Mouse (Mus musculus) Patski (cell line): ENCODE results near the gene Cdc20. TPM values are rescaled to one million over a fixed set of nuclear protein-coding genes. Genes with fewer than 3 reads are reported as not detected.

Source experiments
- ATAC-seq: fragments of 100-300 bp; one replicate; pipeline ENCODE4 v1.8.0; 2021
- CTCF ChIA-PET: fragments of 350-600 bp; sonication (Branson Sonifier 250); formaldehyde crosslinking; loops from one replicate; lab custom pipeline; 2022; ENCODE audit warnings: inconsistent platforms; lab: Charles Lee
- POLR2A ChIA-PET: fragments of 350-600 bp; sonication (Branson Sonifier 250); formaldehyde crosslinking; loops from one replicate; lab custom pipeline; 2022; ENCODE audit warnings: antibody characterized with exemption, inconsistent platforms; lab: Charles Lee
- DNase-seq: peaks from one replicate; pipeline ENCODE4 v3.0.0-alpha.2; 2011; ENCODE audit warnings: low read depth, low spot score
- H3K27me3 ChIP-seq: fragments of 371-371 bp; one replicate; pipeline ENCODE4 v1.5.1; 2021
- CTCF ChIP-seq: fragments of 100-300 bp; IDR thresholded peaks from one replicate; pipeline ENCODE4 v1.5.1; 2021
- in situ Hi-C: fragments of 300-500 bp; cut with MboI; formaldehyde crosslinking; loops from 3 replicates; pipeline ENCODE4 v1.11.1; 2018; ENCODE audit warnings: low pct_unique_long_range_greater_than_20kb, mixed read lengths
- polyA plus RNA-seq: library from polyadenylated mRNA; unstranded; gene quantifications from one replicate; pipeline ENCODE4 v1.2.3, GENCODE M21; 2021

Cdc20 gene
- polyA plus RNA-seq, 1 experiment from 2014 or later: 60.1 TPM

DNA sequence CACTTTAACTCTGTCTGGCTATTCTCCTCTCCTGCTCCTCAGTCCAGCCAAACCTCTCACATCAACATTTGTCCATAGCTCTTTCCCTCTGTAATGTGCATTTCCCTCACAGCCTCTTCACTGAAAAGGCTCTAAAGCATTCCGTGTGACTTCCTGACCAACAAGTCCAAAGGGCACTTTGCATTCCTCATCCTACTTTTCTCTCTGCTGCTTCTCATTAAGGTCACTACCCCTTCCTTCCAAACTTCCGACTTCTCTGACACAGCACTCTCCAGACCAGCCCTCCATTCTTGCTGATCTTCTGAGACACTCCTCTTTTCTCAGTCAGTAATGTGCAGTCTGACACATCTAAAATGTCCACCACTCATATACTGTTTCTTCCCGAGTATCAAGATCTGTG lies 40.7 kb downstream of the Cdc20 start:
- no peak for ATAC-seq
- POLR2A ChIA-PET: no interaction called here

DNA sequence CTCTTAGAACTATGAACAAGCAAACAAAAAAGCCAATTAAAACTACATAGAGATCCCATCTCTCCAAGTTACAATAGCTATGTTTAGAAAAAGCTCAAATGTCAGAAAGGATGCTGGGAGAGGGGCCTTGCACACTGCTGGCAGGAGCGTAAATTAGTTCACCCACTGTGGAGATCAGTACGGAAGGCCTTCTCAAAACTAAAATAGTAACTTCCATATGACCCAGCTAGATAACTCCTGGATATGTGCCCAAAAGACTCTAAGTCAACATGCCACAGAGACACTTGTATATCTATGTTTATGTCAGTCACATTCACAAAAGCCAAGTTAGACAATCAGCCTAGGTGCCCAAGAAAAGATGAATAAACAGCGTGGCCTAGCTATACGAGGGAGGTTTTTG lies 41.9 kb downstream of the Cdc20 start:
- CTCF ChIA-PET: no interaction called here
- in situ Hi-C loops: no loop called here
- H3K27me3 ChIP-seq: no peaks in the 10 kb centered on the region
- DNase-seq (no peak), ATAC-seq (no peak)
- no peak for TF ChIP-seq CTCF
- POLR2A ChIA-PET: no interaction called here

More for the DNA sequence above, 40.7 kb downstream of the Cdc20 start:
- in situ Hi-C loops: no loop called here
- no peak for DNase-seq
- CTCF ChIA-PET: no interaction called here
- no peaks in the 10 kb centered on the region for H3K27me3 ChIP-seq
- TF ChIP-seq CTCF: no peak

DNA sequence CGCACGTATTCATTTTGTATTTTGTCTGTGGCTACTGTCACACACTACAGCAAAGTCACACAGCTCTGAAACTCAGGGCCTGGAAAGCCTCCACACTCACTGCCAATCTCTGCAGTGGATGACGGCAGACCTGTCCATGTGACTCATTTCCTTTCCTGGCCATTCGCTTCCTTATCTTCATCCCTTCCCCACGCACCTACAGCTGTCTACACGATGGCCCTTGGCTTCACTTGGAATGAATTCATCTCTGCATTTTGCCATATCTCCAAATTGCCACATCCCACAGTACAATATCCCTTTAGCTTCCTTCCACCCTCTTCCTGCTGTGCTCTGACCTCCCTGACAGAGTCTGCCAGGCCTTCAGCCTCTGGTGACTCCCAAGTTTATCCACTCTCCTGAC lies 42.6 kb downstream of the Cdc20 start:
- CTCF ChIA-PET: no interaction called here
- POLR2A ChIA-PET: interaction anchor here (1.3 kb wide), 1 partner anchor 12 kb away, joined by 3 read pairs; no protein-coding TSS in a partner anchor
- H3K27me3 ChIP-seq: no peaks in the 10 kb centered on the region
- no peak for ATAC-seq
- no peak for DNase-seq
- TF ChIP-seq CTCF: no peak
- in situ Hi-C loops: no loop called here

DNA sequence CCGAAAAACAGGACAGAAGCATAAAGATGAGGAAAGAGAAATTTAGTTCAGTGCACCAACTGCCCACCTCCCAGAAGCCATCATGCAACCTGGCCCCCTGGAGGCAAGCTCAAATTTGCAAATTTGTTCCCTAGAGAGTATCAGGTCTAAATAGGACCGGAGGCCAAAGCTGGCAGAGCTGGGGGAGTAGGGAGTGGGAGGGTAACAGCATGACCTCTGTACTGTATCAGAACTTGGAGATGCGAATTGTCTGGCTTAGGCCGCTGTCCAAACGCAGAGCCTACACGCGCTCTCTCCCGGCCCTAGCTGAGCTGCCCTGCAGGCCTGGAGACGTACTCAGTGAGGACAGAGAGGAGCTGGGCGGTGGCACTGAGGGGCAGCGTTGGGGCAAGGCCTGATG lies 47.0 kb downstream of the Cdc20 start:
- TF ChIP-seq CTCF: no peak
- POLR2A ChIA-PET: no interaction called here
- no peaks in the 10 kb centered on the region for H3K27me3 ChIP-seq
- CTCF ChIA-PET: interaction anchor here (1.5 kb wide), 1 partner anchor 11 kb away, joined by 4 read pairs; no protein-coding TSS in a partner anchor
- in situ Hi-C loops: no loop called here
- DNase-seq: no peak
- ATAC-seq: no peak

DNA sequence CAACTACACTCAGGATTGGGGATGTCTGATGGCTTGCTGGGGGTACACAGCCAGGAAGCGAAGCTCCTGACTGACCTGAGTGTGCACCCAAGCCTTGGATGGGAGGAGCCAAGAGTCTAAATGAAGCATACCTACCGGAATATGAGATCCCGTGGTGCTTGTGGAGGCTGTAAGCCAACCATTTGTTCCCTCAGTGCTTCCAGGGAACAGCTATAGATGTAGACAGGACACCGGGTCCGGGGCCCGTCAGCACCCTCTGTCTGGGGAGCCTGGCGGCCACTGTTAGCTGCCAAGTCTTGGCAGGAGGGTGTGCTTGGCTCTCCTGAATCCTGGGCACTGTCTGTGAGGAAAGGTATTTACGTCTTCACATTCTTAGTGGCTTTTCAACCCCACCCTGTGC lies 49.8 kb downstream of the Cdc20 start:
- POLR2A ChIA-PET: no interaction called here
- ATAC-seq (no peak), DNase-seq (no peak)
- in situ Hi-C loops: no loop called here
- H3K27me3 ChIP-seq: no peaks in the 10 kb centered on the region
- TF ChIP-seq CTCF: no peak
- CTCF ChIA-PET: no interaction called here

DNA sequence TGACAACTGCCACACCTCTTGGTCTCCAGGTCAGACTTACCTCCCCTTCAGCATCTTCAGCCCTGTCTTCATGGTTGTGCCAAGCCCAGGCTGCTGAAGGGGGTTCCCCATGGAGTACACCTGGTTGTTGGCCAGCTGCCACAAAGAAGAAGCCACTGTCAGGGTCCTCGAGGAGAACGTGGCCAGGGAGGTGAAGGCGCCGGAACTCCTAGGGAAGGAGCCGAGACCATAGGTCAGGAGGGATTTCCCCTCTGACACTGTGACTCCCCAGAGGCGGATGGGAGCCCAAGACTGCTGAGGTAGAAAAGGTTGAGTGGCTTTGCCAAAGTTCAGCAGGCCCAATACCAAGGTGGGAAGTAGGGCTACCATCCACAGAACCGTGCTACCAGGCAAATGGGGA lies 53.9 kb downstream of the Cdc20 start:
- in situ Hi-C loops: no loop called here
- no peak for DNase-seq
- ATAC-seq: no peak
- ChIA-PET CTCF (no interaction called here), POLR2A (no interaction called here)
- no peaks in the 10 kb centered on the region for H3K27me3 ChIP-seq
- TF ChIP-seq CTCF: no peak

Other genes with a start within 250 kb of the Cdc20 start
- gene Ptprf, start 145.9 kb downstream of the Cdc20 start, polyA plus RNA-seq: 5.9 TPM
- 14.7 TPM for gene Szt2, start 28.1 kb downstream of the Cdc20 start, polyA plus RNA-seq
- gene Med8, start 28.0 kb downstream of the Cdc20 start, polyA plus RNA-seq: 44.5 TPM
- gene Elovl1, start 9.3 kb downstream of the Cdc20 start, polyA plus RNA-seq: 63.5 TPM
- gene Mpl, start 20.2 kb upstream of the Cdc20 start, polyA plus RNA-seq: not detected
- gene Tie1, start 52.7 kb upstream of the Cdc20 start, polyA plus RNA-seq: not detected
- not detected for gene 2610528J11Rik, start 89.6 kb upstream of the Cdc20 start, polyA plus RNA-seq
- 0.42 TPM for gene Tmem125, start 106.7 kb upstream of the Cdc20 start, polyA plus RNA-seq
- gene Cfap57, start 183.4 kb upstream of the Cdc20 start, polyA plus RNA-seq: 0.04 TPM
- 75.4 TPM for gene Ebna1bp2, start 183.4 kb upstream of the Cdc20 start, polyA plus RNA-seq
- gene Olfr62, start 221.6 kb upstream of the Cdc20 start, polyA plus RNA-seq: not detected